Comparison of ENCODE assay signal across 17 mouse cellular contexts in the genomic region with DNA sequence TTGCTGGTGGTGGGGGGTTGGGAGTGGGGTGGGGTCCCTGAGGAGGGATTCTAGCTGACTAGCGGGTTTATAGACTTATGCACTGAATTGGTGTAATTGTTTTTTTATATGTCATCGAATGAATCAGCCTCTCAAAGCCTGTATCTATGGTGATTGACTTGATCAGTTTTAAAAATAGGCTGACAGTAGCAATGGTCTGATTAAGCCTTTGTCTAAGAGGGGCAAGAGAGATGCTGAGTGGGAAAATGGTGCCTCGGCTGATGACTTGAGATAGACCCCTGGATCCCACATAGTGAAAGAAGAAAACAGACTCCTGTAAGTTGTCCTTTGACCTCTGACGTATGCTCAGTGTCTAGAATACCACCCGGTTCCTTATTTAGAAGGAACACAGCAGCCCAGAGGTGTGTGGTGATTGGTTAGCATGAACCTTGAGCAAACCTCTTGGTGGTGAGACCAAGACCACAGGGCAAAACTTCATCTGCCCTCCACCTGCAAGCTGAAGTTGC.
DNase-seq lines count a peak whose midpoint lies in the region; ATAC-seq lines count a peak whose summit lies in the region.
"Had no signal": no experiment of that assay in that cellular context is flagged by ENCODE, and none has a peak within 500 bp of the region (broad histone marks: within the 10 kb centered on the region; RNA-seq: fewer than 3 reads in every experiment).

No protein-coding gene starts in this region.

- peak; percentile 29 for ATAC-seq in forebrain, embryonic 14.5 days
- ATAC-seq: intestine, postnatal 0 days; liver, embryonic 12.5 days had no signal

- no peak overlapping the region for H3K4me3 ChIP-seq in forebrain, embryonic 14.5 days (ENCODE audit: low read depth, low read length)
- H3K4me3 ChIP-seq in midbrain, embryonic 10.5 days = no peak overlapping the region
- H3K4me3 ChIP-seq: erythroblast, embryonic 14.5 days; liver, embryonic 12.5 days; myocyte had no signal

- no peaks in the 10 kb centered on the region for H3K9me3 ChIP-seq in forebrain, embryonic 14.5 days (replicated peaks; ENCODE audit: control insufficient read depth, low read length)
- peaks cover 5% of the 10 kb centered on the region for H3K9me3 ChIP-seq in midbrain, embryonic 10.5 days (replicated peaks)
- H3K9me3 ChIP-seq: liver, embryonic 12.5 days had no signal

- no peaks in the 10 kb centered on the region for H3K27me3 ChIP-seq in forebrain, embryonic 14.5 days (replicated peaks; ENCODE audit: control insufficient read depth, insufficient read depth, low read length)
- no peaks in the 10 kb centered on the region for H3K27me3 ChIP-seq in midbrain, embryonic 10.5 days (ENCODE audit: low read depth, poor library complexity, severe bottlenecking)
- H3K27me3 ChIP-seq in splenic B cell, adult 2 months (ENCODE audit: control insufficient read depth, insufficient read depth, low read length, poor library complexity, severe bottlenecking) = no peaks in the 10 kb centered on the region
- H3K27me3 ChIP-seq: liver, embryonic 12.5 days had no signal

- WGBS in forebrain, embryonic 14.5 days = 28% methylated on average over 5 of the region's 5 CpGs
- 25% methylated on average over 5 of the region's 5 CpGs for WGBS in midbrain, embryonic 10.5 days

- DNase-seq in thymus, postnatal 0 days (ENCODE audit: low spot score) = peak; percentile 37
- DNase-seq in thymus, postnatal 25 days = no peak
- no peak for DNase-seq in forebrain, embryonic 14.5 days (ENCODE audit: low spot score)
- no peak for DNase-seq in midbrain, embryonic 10.5 days (ENCODE audit: low spot score)
- DNase-seq in splenic B cell, adult 2 months (ENCODE audit: low read depth, low spot score) = peak; percentile 73
- DNase-seq in c-Kit-positive CD71-positive TER-119-positive erythroid progenitor cells, embryonic 14.5 days (ENCODE audit: low spot score) = no peak
- DNase-seq in kidney, postnatal 36 days = no peak
- DNase-seq in kidney, postnatal 25 days = no peak
- DNase-seq: cerebellum, postnatal 25 days; gastrocnemius, postnatal 14 days; kidney, postnatal 4 days; lung, postnatal 14 days had no signal

- 0 out of 2 replicates have a peak overlapping the region, but pooled peaks have one; percentile 22 for H3K27ac ChIP-seq in forebrain, embryonic 14.5 days (ENCODE audit: low read depth, low read length)
- H3K27ac ChIP-seq in midbrain, embryonic 10.5 days (replicated peaks) = peak overlapping the region; percentile 77
- H3K27ac ChIP-seq: liver, embryonic 12.5 days; stomach, postnatal 0 days had no signal

- H3K4me2 ChIP-seq in forebrain, embryonic 14.5 days (ENCODE audit: low read length) = no peak overlapping the region
- H3K4me2 ChIP-seq: liver, embryonic 12.5 days had no signal

- peaks cover 9% of the 10 kb centered on the region for H3K4me1 ChIP-seq in forebrain, embryonic 14.5 days (ENCODE audit: control insufficient read depth, insufficient read depth, low read length)
- H3K4me1 ChIP-seq in midbrain, embryonic 10.5 days = peaks cover 30% of the 10 kb centered on the region

- H3K9ac ChIP-seq in forebrain, embryonic 14.5 days (ENCODE audit: low read length) = no peak overlapping the region
- H3K9ac ChIP-seq: liver, embryonic 12.5 days had no signal

- H3K36me3 ChIP-seq in forebrain, embryonic 14.5 days (ENCODE audit: control insufficient read depth, insufficient read depth, low read length) = no peaks in the 10 kb centered on the region
- H3K36me3 ChIP-seq in midbrain, embryonic 10.5 days = no peaks in the 10 kb centered on the region
- H3K36me3 ChIP-seq in splenic B cell, adult 2 months (ENCODE audit: control insufficient read depth, insufficient read depth, low read length, poor library complexity, severe bottlenecking) = peaks cover 1% of the 10 kb centered on the region; the same call in 1 of the 2 replicates
- H3K36me3 ChIP-seq: liver, embryonic 12.5 days had no signal

Comparison
In these comparisons a context has a peak if more than half of its experiments do, and no peak if none do; other contexts are left out.
1. DNase-seq: peak in thymus, postnatal 0 days (single experiment) and splenic B cell, adult 2 months (single experiment); none in thymus, postnatal 25 days (single experiment), forebrain, embryonic 14.5 days (single experiment), midbrain, embryonic 10.5 days (single experiment), c-Kit-positive CD71-positive TER-119-positive erythroid progenitor cells, embryonic 14.5 days (single experiment), kidney, postnatal 36 days (0 of 2) and kidney, postnatal 25 days (0 of 2).